Mouse (Mus musculus): ENCODE measurements around the gene Fnip1.

GRCm38 (mm10) chr11:54554970-54555369 is 117.0 kb downstream of the Fnip1 start:
- no peak for TF ChIP-seq POLR2A (IDR thresholded peaks at IDR 0.05; ENCODE audit: control insufficient read depth, extremely low read depth, insufficient read depth, low read length, poor library complexity)
- TF ChIP-seq CTCF (IDR thresholded peaks at IDR 0.05; ENCODE audit: borderline replicate concordance, control insufficient read depth, extremely low read depth, insufficient read depth, low read length, poor library complexity): no peak

Data from thymus, adult 2 months (tissue).